In genomic region chr7:133762696-133763095, GRCm38 (mm10) we compare ENCODE assay signal across 16 mouse cellular contexts. TPM values are rescaled to one million over a fixed set of nuclear protein-coding genes. Genes with fewer than 3 reads are reported as not detected.
"Had no signal": no experiment of that assay in that cellular context is flagged by ENCODE, and none has a peak within 500 bp of the region (broad histone marks: within the 10 kb centered on the region; RNA-seq: fewer than 3 reads in every experiment).

No protein-coding gene starts in this region.

- H3K4me3 ChIP-seq: layer of hippocampus, adult 2 months; limb, embryonic 10.5 days; limb, embryonic 13.5 days; liver, embryonic 12.5 days; midbrain, embryonic 13.5 days had no signal

- H3K36me3 ChIP-seq: limb, embryonic 10.5 days; limb, embryonic 13.5 days; midbrain, embryonic 13.5 days had no signal

- ATAC-seq: liver, embryonic 12.5 days; lung, postnatal 0 days; midbrain, embryonic 13.5 days had no signal

- DNase-seq: kidney, adult 18-20 months; kidney, adult 9 months; kidney, postnatal 14 days; kidney, postnatal 4 days; layer of hippocampus, adult 9-11 months; liver; lung, embryonic 14.5 days; thymus, adult 18-20 months; thymus, postnatal 36 days had no signal

- H3K9me3 ChIP-seq: limb, embryonic 10.5 days; midbrain, embryonic 13.5 days had no signal

- H3K27me3 ChIP-seq: limb, embryonic 13.5 days; liver, embryonic 12.5 days; midbrain, embryonic 13.5 days had no signal

RNA-seq across cellular contexts. Expression of gene Fank1, which starts 14.0 kb away (rescaled TPM):
- polyA plus RNA-seq: liver, embryonic 16.5 days had no signal
